Mouse (Mus musculus): ENCODE data around the gene Kif13a.

Gene Kif13a

GRCm38 (mm10) chr13:46880736-46881135 is 48.9 kb downstream of the Kif13a start:
- DNase-seq (ENCODE audit: low read depth, low spot score): no peak

GRCm38 (mm10) chr13:46880243-46880642 is 49.4 kb downstream of the Kif13a start:
- no peak for DNase-seq (ENCODE audit: low read depth, low spot score)
- Histone ChIP-seq H3K36me3 (ENCODE audit: control insufficient read depth, insufficient read depth, low read length, poor library complexity, severe bottlenecking) (no peaks in the 10 kb centered on the region), H3K27me3 (ENCODE audit: control insufficient read depth, insufficient read depth, low read length, poor library complexity, severe bottlenecking) (no peaks in the 10 kb centered on the region)

More at GRCm38 (mm10) chr13:46880736-46881135, 48.9 kb downstream of the Kif13a start:
- Histone ChIP-seq H3K36me3 (ENCODE audit: control insufficient read depth, insufficient read depth, low read length, poor library complexity, severe bottlenecking) (no peaks in the 10 kb centered on the region), H3K27me3 (ENCODE audit: control insufficient read depth, insufficient read depth, low read length, poor library complexity, severe bottlenecking) (no peaks in the 10 kb centered on the region)

GRCm38 (mm10) chr13:46877049-46877448 is 52.6 kb downstream of the Kif13a start:
- Histone ChIP-seq H3K27me3 (ENCODE audit: control insufficient read depth, insufficient read depth, low read length, poor library complexity, severe bottlenecking) (no peaks in the 10 kb centered on the region), H3K36me3 (ENCODE audit: control insufficient read depth, insufficient read depth, low read length, poor library complexity, severe bottlenecking) (no peaks in the 10 kb centered on the region)
- no peak for DNase-seq (ENCODE audit: low read depth, low spot score)

GRCm38 (mm10) chr13:46875377-46875776 is 54.3 kb downstream of the Kif13a start:
- Histone ChIP-seq H3K36me3 (ENCODE audit: control insufficient read depth, insufficient read depth, low read length, poor library complexity, severe bottlenecking) (no peaks in the 10 kb centered on the region), H3K27me3 (ENCODE audit: control insufficient read depth, insufficient read depth, low read length, poor library complexity, severe bottlenecking) (no peaks in the 10 kb centered on the region)
- DNase-seq (ENCODE audit: low read depth, low spot score): no peak

- DNase-seq (ENCODE audit: low read depth, low spot score): no peak
- no peaks in the 10 kb centered on the region for H3K27me3 ChIP-seq (ENCODE audit: control insufficient read depth, insufficient read depth, low read length, poor library complexity, severe bottlenecking)
Measured at GRCm38 (mm10) chr13:46872732-46873131, 56.9 kb downstream of the Kif13a start.

GRCm38 (mm10) chr13:46872194-46872593 is 57.5 kb downstream of the Kif13a start:
- no peak for DNase-seq (ENCODE audit: low read depth, low spot score)
- H3K36me3 ChIP-seq (ENCODE audit: control insufficient read depth, insufficient read depth, low read length, poor library complexity, severe bottlenecking): no peaks in the 10 kb centered on the region
- no peaks in the 10 kb centered on the region for H3K27me3 ChIP-seq (ENCODE audit: control insufficient read depth, insufficient read depth, low read length, poor library complexity, severe bottlenecking)

More at GRCm38 (mm10) chr13:46872732-46873131, 56.9 kb downstream of the Kif13a start:
- no peaks in the 10 kb centered on the region for H3K36me3 ChIP-seq (ENCODE audit: control insufficient read depth, insufficient read depth, low read length, poor library complexity, severe bottlenecking)

GRCm38 (mm10) chr13:46869464-46869863 is 60.2 kb downstream of the Kif13a start:
- no peaks in the 10 kb centered on the region for H3K36me3 ChIP-seq (ENCODE audit: control insufficient read depth, insufficient read depth, low read length, poor library complexity, severe bottlenecking)
- DNase-seq (ENCODE audit: low read depth, low spot score): no peak
- H3K27me3 ChIP-seq (ENCODE audit: control insufficient read depth, insufficient read depth, low read length, poor library complexity, severe bottlenecking): no peaks in the 10 kb centered on the region

GRCm38 (mm10) chr13:46863169-46863748 is 66.4 kb downstream of the Kif13a start:
- no peaks in the 10 kb centered on the region for H3K27me3 ChIP-seq (ENCODE audit: control insufficient read depth, insufficient read depth, low read length, poor library complexity, severe bottlenecking)
- DNase-seq (ENCODE audit: low read depth, low spot score): no peak

GRCm38 (mm10) chr13:46859876-46860275 is 69.8 kb downstream of the Kif13a start:
- Histone ChIP-seq H3K36me3 (ENCODE audit: control insufficient read depth, insufficient read depth, low read length, poor library complexity, severe bottlenecking) (no peaks in the 10 kb centered on the region), H3K27me3 (ENCODE audit: control insufficient read depth, insufficient read depth, low read length, poor library complexity, severe bottlenecking) (no peaks in the 10 kb centered on the region)
- DNase-seq (ENCODE audit: low read depth, low spot score): no peak

More at GRCm38 (mm10) chr13:46863169-46863748, 66.4 kb downstream of the Kif13a start:
- H3K36me3 ChIP-seq (ENCODE audit: control insufficient read depth, insufficient read depth, low read length, poor library complexity, severe bottlenecking): no peaks in the 10 kb centered on the region

- no peak for DNase-seq (ENCODE audit: low read depth, low spot score)
- H3K36me3 ChIP-seq (ENCODE audit: control insufficient read depth, insufficient read depth, low read length, poor library complexity, severe bottlenecking): no peaks in the 10 kb centered on the region
- no peaks in the 10 kb centered on the region for H3K27me3 ChIP-seq (ENCODE audit: control insufficient read depth, insufficient read depth, low read length, poor library complexity, severe bottlenecking)
Measured at GRCm38 (mm10) chr13:46859173-46859572, 70.5 kb downstream of the Kif13a start.

GRCm38 (mm10) chr13:46858835-46859152 is 70.9 kb downstream of the Kif13a start:
- no peaks in the 10 kb centered on the region for H3K27me3 ChIP-seq (ENCODE audit: control insufficient read depth, insufficient read depth, low read length, poor library complexity, severe bottlenecking)
- no peaks in the 10 kb centered on the region for H3K36me3 ChIP-seq (ENCODE audit: control insufficient read depth, insufficient read depth, low read length, poor library complexity, severe bottlenecking)
- no peak for DNase-seq (ENCODE audit: low read depth, low spot score)

- Histone ChIP-seq H3K36me3 (ENCODE audit: control insufficient read depth, insufficient read depth, low read length, poor library complexity, severe bottlenecking) (no peaks in the 10 kb centered on the region), H3K27me3 (ENCODE audit: control insufficient read depth, insufficient read depth, low read length, poor library complexity, severe bottlenecking) (no peaks in the 10 kb centered on the region)
- DNase-seq (ENCODE audit: low read depth, low spot score): no peak
Measured at GRCm38 (mm10) chr13:46858143-46858834, 71.4 kb downstream of the Kif13a start.

GRCm38 (mm10) chr13:46854456-46854855 is 75.2 kb downstream of the Kif13a start:
- Histone ChIP-seq H3K36me3 (ENCODE audit: control insufficient read depth, insufficient read depth, low read length, poor library complexity, severe bottlenecking) (no peaks in the 10 kb centered on the region), H3K27me3 (ENCODE audit: control insufficient read depth, insufficient read depth, low read length, poor library complexity, severe bottlenecking) (no peaks in the 10 kb centered on the region)
- no peak for DNase-seq (ENCODE audit: low read depth, low spot score)

GRCm38 (mm10) chr13:46852470-46852869 is 77.2 kb downstream of the Kif13a start:
- H3K27me3 ChIP-seq (ENCODE audit: control insufficient read depth, insufficient read depth, low read length, poor library complexity, severe bottlenecking): no peaks in the 10 kb centered on the region
- DNase-seq (ENCODE audit: low read depth, low spot score): peak; percentile 4
- no peaks in the 10 kb centered on the region for H3K36me3 ChIP-seq (ENCODE audit: control insufficient read depth, insufficient read depth, low read length, poor library complexity, severe bottlenecking)

- DNase-seq (ENCODE audit: low read depth, low spot score): no peak
- Histone ChIP-seq H3K36me3 (ENCODE audit: control insufficient read depth, insufficient read depth, low read length, poor library complexity, severe bottlenecking) (no peaks in the 10 kb centered on the region), H3K27me3 (ENCODE audit: control insufficient read depth, insufficient read depth, low read length, poor library complexity, severe bottlenecking) (no peaks in the 10 kb centered on the region)
Measured at GRCm38 (mm10) chr13:46845456-46845855, 84.2 kb downstream of the Kif13a start.
